Mouse (Mus musculus): ENCODE data around the gene Carhsp1.

The Carhsp1 gene

DNA sequence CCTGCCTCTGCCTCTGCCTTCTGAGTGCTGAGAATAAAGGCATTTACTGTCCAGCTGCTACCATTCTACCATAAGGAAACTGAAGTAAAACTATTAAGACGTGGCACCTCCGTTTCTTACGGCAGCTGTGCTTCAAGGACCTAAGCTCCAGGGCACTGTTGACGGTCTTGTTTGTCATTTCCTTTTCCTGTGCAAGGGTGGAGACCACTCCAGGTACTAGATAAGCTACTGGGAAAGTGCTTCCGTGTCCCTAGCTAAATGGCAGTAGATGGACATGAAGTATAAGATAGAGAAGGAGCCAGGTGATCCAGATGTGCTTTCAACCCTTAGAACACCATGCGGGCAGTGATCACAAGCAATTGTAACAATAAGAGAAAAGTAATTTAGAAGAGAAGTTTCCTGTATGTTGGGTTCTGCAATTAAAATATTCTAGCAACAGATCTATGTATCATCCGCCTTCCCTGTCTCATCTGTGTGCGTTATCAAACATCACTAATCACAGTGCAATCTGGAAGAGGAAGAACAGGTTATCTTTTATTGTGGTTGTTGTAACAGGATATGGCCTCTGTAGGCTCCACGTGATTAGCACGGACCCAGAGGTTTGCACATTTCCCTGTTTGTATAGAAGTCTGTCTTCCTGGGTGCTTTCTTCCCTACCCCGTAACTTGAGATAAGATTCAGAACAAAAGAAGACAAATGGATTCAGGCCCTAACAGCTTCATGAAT, 32.3 kb downstream of the Carhsp1 start:
- no peak for DNase-seq (ENCODE audit: low spot score in 2 of 2)

DNA sequence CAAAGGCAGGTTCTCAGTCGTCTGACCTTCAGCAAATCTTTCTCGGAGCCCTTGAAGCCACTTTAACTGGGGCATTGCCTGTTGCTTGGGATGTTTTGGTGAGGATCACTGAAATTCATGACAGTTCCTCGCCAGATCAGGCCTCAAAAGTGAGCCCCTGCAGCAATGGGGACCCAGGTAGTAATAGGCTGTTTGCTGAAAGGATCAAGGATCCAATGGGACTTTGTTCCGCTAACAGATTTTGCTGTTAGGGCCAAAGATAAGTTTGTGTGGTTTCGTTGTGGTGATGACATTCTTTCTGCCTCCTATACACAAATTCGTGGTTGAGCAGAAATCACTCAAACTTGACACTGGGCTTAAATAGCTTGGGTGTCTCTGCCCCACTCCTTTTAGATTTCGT, 33.8 kb downstream of the Carhsp1 start:
- no peak for DNase-seq (ENCODE audit: low spot score in 2 of 2)

- peak; percentile 70 to 72 for DNase-seq (ENCODE audit: low spot score in 2 of 2)
Measured at GRCm38 (mm10) chr16:8637217-8638051, 34.5 kb downstream of the Carhsp1 start, which contains the start of the genes Pmm2 and Tmem186. Pmm2 (plus strand) TSS chr16:8637674. Tmem186 (minus strand) TSS chr16:8637712.

DNA sequence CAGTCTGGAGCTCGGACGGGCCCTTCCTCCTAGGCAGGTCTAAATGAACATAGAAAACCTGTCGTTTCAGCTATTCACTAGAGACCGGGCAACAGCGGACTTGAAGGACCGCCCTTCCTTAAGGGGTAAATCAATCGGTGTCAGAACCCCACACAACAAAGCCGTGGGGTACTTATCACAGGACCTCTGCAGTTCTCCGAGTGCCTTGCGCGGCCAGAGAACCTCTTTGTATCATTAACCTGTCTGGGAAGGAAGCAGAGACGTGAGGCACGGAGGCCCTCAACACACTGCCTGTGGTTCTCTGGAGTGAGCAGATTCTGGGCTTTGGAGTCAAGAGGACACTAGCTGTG, 35.1 kb downstream of the Carhsp1 start:
- DNase-seq (ENCODE audit: low spot score in 2 of 2), result peak; percentile 28 to 36

GRCm38 (mm10) chr16:8631428-8631827, 40.5 kb downstream of the Carhsp1 start:
- peak in 1 of 2 experiments; percentile 19 for DNase-seq (ENCODE audit: low spot score in 2 of 2)

DNA sequence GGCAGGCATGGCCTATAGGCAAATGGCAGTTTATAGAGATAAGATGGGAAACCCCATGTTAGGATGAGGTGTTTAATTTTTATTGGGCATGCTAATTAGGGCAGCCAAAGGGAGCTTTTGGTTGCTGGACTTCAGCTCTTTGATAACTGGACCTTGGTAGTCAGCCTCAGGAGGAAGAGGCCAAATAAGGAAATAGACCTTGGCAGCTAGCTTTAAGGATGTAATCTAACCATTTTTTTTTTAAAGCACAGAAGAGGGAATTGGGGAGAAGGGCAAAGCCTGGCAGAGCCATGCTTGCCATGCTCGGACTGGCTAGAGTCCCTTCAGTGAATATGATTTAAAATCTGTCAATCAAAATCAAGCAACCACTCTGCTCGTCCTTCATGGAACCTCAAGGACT, 41.5 kb downstream of the Carhsp1 start:
- DNase-seq (ENCODE audit: low spot score in 2 of 2), result no peak

- no peak for DNase-seq (ENCODE audit: low spot score in 2 of 2)
Measured at GRCm38 (mm10) chr16:8620315-8621115, 51.4 kb downstream of the Carhsp1 start.

DNA sequence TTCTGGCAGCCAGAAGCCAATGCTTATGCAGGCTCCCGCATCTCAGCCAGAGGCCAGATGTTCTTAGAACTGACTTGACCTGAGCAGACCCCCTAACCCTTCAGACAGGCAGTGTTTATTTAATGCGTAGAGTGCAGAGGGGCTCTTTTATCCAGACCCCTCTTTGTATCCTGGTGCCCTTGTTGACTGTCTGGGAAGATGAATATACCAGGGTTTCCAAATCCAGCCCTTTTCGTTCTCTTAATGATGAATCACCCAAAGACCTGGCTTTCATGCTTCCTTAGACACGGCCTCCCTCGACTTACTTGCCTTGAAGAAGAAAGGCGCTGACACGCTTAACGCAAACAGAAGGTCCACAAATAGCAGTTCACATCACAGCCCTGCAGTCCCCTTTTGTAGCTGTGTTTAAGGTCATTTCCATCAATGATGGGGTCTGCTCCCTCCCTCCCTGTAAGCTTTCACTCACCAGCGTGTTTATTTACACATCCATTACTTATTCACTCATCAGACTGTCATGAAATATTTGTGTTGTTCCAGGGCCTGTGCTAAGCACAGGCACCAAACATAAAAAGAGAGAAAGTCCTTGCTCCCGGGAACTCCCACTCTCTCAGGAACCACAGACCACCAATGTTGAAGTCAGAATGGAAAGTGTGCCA, 52.2 kb downstream of the Carhsp1 start:
- no peak for DNase-seq (ENCODE audit: low spot score in 2 of 2)

GRCm38 (mm10) chr16:8613447-8613846, 58.5 kb downstream of the Carhsp1 start:
- no peak for DNase-seq (ENCODE audit: low spot score in 2 of 2)

GRCm38 (mm10) chr16:8613039-8613438, 58.9 kb downstream of the Carhsp1 start:
- no peak for DNase-seq (ENCODE audit: low spot score in 2 of 2)

DNA sequence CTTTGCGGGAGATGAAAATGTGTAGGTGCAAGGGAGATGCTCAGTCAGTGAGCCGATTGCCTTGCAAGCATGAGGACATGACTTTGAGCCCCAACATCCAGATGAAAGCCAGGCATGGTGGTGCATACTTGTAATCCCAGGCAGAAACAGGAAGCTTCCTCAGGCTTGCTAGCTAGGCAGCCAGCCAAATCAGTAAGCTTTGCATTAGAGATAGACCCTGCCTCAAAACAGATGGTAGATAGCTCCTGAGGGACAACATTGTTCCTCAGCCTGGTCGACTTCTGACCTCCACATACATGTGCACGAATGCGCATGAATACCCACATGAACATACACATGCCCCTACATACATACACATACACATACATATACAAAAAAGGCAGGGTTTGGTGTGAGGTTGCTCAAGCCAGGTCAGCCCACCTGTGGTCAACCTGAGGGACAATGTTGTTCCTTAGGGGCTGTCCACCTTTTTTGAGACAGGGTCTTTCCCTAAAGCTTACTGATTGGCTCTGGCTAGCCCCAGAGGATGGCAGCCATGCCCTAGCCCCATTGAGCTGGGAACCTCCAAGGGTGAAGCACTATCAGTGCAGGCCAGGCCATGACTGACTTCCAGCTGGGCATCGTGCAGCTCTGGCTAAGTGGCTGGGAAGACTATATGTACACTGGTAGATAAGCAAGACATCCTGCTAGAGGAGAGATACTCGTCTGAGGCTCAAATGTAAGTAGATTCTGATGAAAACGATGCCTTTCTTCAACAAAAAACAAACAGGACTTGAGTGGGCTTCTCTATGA, 59.5 kb downstream of the Carhsp1 start:
- DNase-seq (ENCODE audit: low spot score in 2 of 2), result no peak

DNA sequence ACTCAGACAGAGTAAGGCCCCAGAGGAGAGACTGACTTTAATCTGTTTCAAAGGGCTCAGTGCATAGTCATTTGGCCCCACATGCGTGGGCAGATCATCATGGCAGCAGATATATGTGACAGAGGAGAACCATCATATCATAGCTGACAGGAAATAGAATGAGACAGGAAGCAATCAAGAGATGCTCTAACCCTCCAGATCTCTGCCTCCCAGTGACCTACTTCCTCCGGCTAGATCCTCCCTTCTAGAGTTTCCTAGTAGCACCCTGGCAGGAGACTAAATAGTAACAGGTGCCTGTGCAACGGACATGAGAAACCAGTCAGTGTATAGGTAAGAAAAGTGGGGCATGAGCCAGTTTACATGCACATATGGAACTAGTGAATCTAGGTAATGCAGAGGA, 61.6 kb downstream of the Carhsp1 start:
- DNase-seq (ENCODE audit: low spot score in 2 of 2), result peak; percentile 50 to 57

All from thymus, postnatal 10 days (tissue).